Mouse (Mus musculus): ENCODE results near the gene Reps1.

GRCm38 (mm10) chr10:18142231-18142630 lies 86.6 kb downstream of the Reps1 start:
- TF ChIP-seq POLR2A (IDR thresholded peaks at IDR 0.05; ENCODE audit: insufficient read length, low read depth) (no peak), POLR2AphosphoS2 (IDR thresholded peaks at IDR 0.05; ENCODE audit: insufficient read length, low read depth) (no peak), MAX (IDR thresholded peaks at IDR 0.05; ENCODE audit: low read depth) (no peak), SRF (IDR thresholded peaks at IDR 0.05; ENCODE audit: control insufficient read depth, insufficient read length, low read depth) (no peak), CEBPB (IDR thresholded peaks at IDR 0.05; ENCODE audit: insufficient read depth, poor library complexity, severe bottlenecking) (no peak), TCF12 (IDR thresholded peaks at IDR 0.05; ENCODE audit: insufficient read depth, poor library complexity, severe bottlenecking) (no peak), MYOD1 (IDR thresholded peaks at IDR 0.05; ENCODE audit: control insufficient read depth in 1 of 3, insufficient read length in 2 of 3, low read depth in 2 of 3) (no peak)
